Mouse (Mus musculus) MEL (cell line): Measurements from ENCODE around the gene Hcls1. TPM values are rescaled to one million over a fixed set of nuclear protein-coding genes. Genes with fewer than 3 reads are reported as not detected.

Experiments used
- DNase-seq: peaks from one replicate; pipeline ENCODE4 v3.0.0; 2011; ENCODE audit warnings: low read depth, low spot score
- H3K27ac ChIP-seq: 2 replicates; pipeline ENCODE4 v1.5.1; 2012; ENCODE audit warnings: low read depth, mild to moderate bottlenecking, control low read depth, low read length, moderate library complexity; ENCODE audit not compliant: control insufficient read depth
- H3K27me3 ChIP-seq, 2 experiments: fragments of 150-350 bp in 1 of 2; sonication (generic) in 1 of 2; 2 replicates each; pipeline ENCODE4 v1.6.1; 2012; ENCODE audit warnings: low read length in 2 of 2, mild to moderate bottlenecking in 2 of 2, improper control_type of control experiment in 1 of 2, moderate library complexity in 1 of 2; ENCODE audit not compliant: insufficient read depth in 2 of 2, control insufficient read depth in 1 of 2
- H3K36me3 ChIP-seq, 2 experiments: 2 replicates each; pipeline ENCODE4 v1.6.1; 2012 to 2014; ENCODE audit warnings: low read length in 2 of 2, improper control_type of control experiment in 1 of 2, inconsistent platforms in 1 of 2, mild to moderate bottlenecking in 1 of 2; ENCODE audit not compliant: insufficient read depth in 2 of 2, control insufficient read depth in 1 of 2
- H3K4me1 ChIP-seq, 2 experiments: fragments of 150-350 bp in 1 of 2; sonication (generic) in 1 of 2; 2 replicates each; pipeline ENCODE4 v1.6.1; 2012; ENCODE audit warnings: low read length in 2 of 2, improper control_type of control experiment in 1 of 2, mild to moderate bottlenecking in 1 of 2; ENCODE audit not compliant: insufficient read depth in 2 of 2, control insufficient read depth in 1 of 2
- H3K4me3 ChIP-seq, 2 experiments: fragments of 150-350 bp in 1 of 2; sonication (generic) in 1 of 2; 2 replicates each; pipeline ENCODE4 v1.5.1; 2012; ENCODE audit warnings: low read depth in 2 of 2, low read length in 2 of 2, mild to moderate bottlenecking in 2 of 2, moderate library complexity in 2 of 2, control low read depth in 1 of 2, improper control_type of control experiment in 1 of 2; ENCODE audit not compliant: control insufficient read depth in 1 of 2, insufficient read depth in 1 of 2
- H3K79me2 ChIP-seq: 2 replicates; pipeline ENCODE4 v1.6.1; 2012; ENCODE audit warnings: mild to moderate bottlenecking, low read length, moderate library complexity; ENCODE audit not compliant: control insufficient read depth, poor library complexity, insufficient read depth
- H3K9ac ChIP-seq: 2 replicates; pipeline ENCODE4 v1.6.1; 2012; ENCODE audit warnings: low read depth, mild to moderate bottlenecking, control low read depth, low read length, moderate library complexity; ENCODE audit not compliant: control insufficient read depth, poor library complexity, severe bottlenecking
- H3K9me3 ChIP-seq: fragments of 150-350 bp; sonication (generic); replicated peaks from 2 replicates; pipeline ENCODE4 v1.6.1; 2012; ENCODE audit warnings: mild to moderate bottlenecking, low read length, improper control_type of control experiment, moderate library complexity; ENCODE audit not compliant: insufficient read depth
- BHLHE40 ChIP-seq: IDR thresholded peaks from 2 replicates; pipeline ENCODE4 v1.6.1; 2012; ENCODE audit warnings: low read depth, mild to moderate bottlenecking, inconsistent platforms, low read length, improper control_type of control experiment, borderline replicate concordance
- CHD2 ChIP-seq: IDR thresholded peaks from 2 replicates; pipeline ENCODE4 v1.6.1; 2011; ENCODE audit warnings: low read length, improper control_type of control experiment
- E2F4 ChIP-seq: IDR thresholded peaks from 2 replicates; pipeline ENCODE4 v1.6.1; 2011; ENCODE audit warnings: low read depth, low read length, improper control_type of control experiment, borderline replicate concordance
- ELF1 ChIP-seq: IDR thresholded peaks from 2 replicates; pipeline ENCODE4 v1.6.1; 2014; ENCODE audit warnings: low read depth, mild to moderate bottlenecking, inconsistent platforms, low read length, improper control_type of control experiment, moderate library complexity
- GABPA ChIP-seq: IDR thresholded peaks from 2 replicates; pipeline ENCODE4 v1.6.1; 2012; ENCODE audit warnings: low read depth, mild to moderate bottlenecking, inconsistent platforms, low read length, improper control_type of control experiment, moderate library complexity
- GATA1 ChIP-seq: IDR thresholded peaks from 2 replicates; pipeline ENCODE4 v1.6.1; 2011; ENCODE audit warnings: low read depth, low read length, improper control_type of control experiment
- JUND ChIP-seq: IDR thresholded peaks from 2 replicates; pipeline ENCODE4 v1.6.1; 2011; ENCODE audit warnings: low read depth, mild to moderate bottlenecking, improper control_type of control experiment, low read length
- KAT2A ChIP-seq: conservative IDR thresholded peaks from 2 replicates; pipeline ENCODE4 v1.6.1; 2012; ENCODE audit warnings: low read depth, low read length, improper control_type of control experiment, inconsistent platforms
- MAFK ChIP-seq: IDR thresholded peaks from 2 replicates; pipeline ENCODE4 v1.6.1; 2011; ENCODE audit warnings: low read depth, mild to moderate bottlenecking, low read length, improper control_type of control experiment, borderline replicate concordance
- MAX ChIP-seq: IDR thresholded peaks from 2 replicates; pipeline ENCODE4 v1.6.1; 2011; ENCODE audit warnings: low read length, improper control_type of control experiment
- MAZ ChIP-seq: IDR thresholded peaks from 2 replicates; pipeline ENCODE4 v1.6.1; 2012; ENCODE audit warnings: low read depth, mild to moderate bottlenecking, inconsistent platforms, low read length, improper control_type of control experiment
- MEF2A ChIP-seq: IDR thresholded peaks from 2 replicates; pipeline ENCODE4 v1.6.1; 2014; ENCODE audit warnings: low read depth, mild to moderate bottlenecking, inconsistent platforms, low read length, improper control_type of control experiment; ENCODE audit not compliant: poor library complexity, insufficient replicate concordance, severe bottlenecking; ENCODE audit errors: extremely low read depth
- MYB ChIP-seq: IDR thresholded peaks from 2 replicates; pipeline ENCODE4 v1.6.1; 2011; ENCODE audit warnings: mild to moderate bottlenecking, low read depth, low read length, improper control_type of control experiment
- MYC ChIP-seq: IDR thresholded peaks from 2 replicates; pipeline ENCODE4 v1.6.1; 2011; ENCODE audit warnings: low read depth, mild to moderate bottlenecking, low read length, improper control_type of control experiment, moderate library complexity
- NRF1 ChIP-seq: IDR thresholded peaks from 2 replicates; pipeline ENCODE4 v1.6.1; 2014; ENCODE audit warnings: low read depth, mild to moderate bottlenecking, inconsistent platforms, low read length, improper control_type of control experiment, moderate library complexity; ENCODE audit not compliant: poor library complexity, insufficient read depth, severe bottlenecking
- POLR2A ChIP-seq, 2 experiments: IDR thresholded peaks; 2 replicates each; pipeline ENCODE4 v1.6.1; 2011 to 2012; ENCODE audit warnings: low read length in 2 of 2, mild to moderate bottlenecking in 2 of 2, control low read depth in 1 of 2, improper control_type of control experiment in 1 of 2, low read depth in 1 of 2, moderate library complexity in 1 of 2; ENCODE audit not compliant: control insufficient read depth in 1 of 2, insufficient read depth in 1 of 2, poor library complexity in 1 of 2
- POLR2AphosphoS5 ChIP-seq: IDR thresholded peaks from 2 replicates; pipeline ENCODE4 v1.6.1; 2012; ENCODE audit warnings: low read depth, borderline replicate concordance, mild to moderate bottlenecking, inconsistent platforms, low read length, moderate library complexity, mixed read lengths
- SIN3A ChIP-seq: IDR thresholded peaks from 2 replicates; pipeline ENCODE4 v1.6.1; 2012; ENCODE audit warnings: low read length, improper control_type of control experiment, inconsistent platforms
- TAL1 ChIP-seq: IDR thresholded peaks from 2 replicates; pipeline ENCODE4 v1.6.1; 2012; ENCODE audit warnings: mild to moderate bottlenecking, inconsistent platforms, low read length, moderate library complexity, mixed read lengths
- USF1 ChIP-seq: IDR thresholded peaks from 2 replicates; pipeline ENCODE4 v1.6.1; 2014; ENCODE audit warnings: low read depth, mild to moderate bottlenecking, inconsistent platforms, low read length, improper control_type of control experiment, moderate library complexity
- ZKSCAN1 ChIP-seq: IDR thresholded peaks from 2 replicates; pipeline ENCODE4 v1.6.1; 2012; ENCODE audit warnings: low read depth, mild to moderate bottlenecking, inconsistent platforms, low read length, improper control_type of control experiment, moderate library complexity
- ZMIZ1 ChIP-seq: IDR thresholded peaks from 2 replicates; pipeline ENCODE4 v1.6.1; 2012; ENCODE audit warnings: low read depth, mild to moderate bottlenecking, inconsistent platforms, low read length, improper control_type of control experiment, moderate library complexity
- ZNF384 ChIP-seq: IDR thresholded peaks from 2 replicates; pipeline ENCODE4 v1.6.1; 2012; ENCODE audit warnings: low read depth, mild to moderate bottlenecking, inconsistent platforms, low read length, improper control_type of control experiment
- polyA plus RNA-seq, 2 experiments: library from polyadenylated mRNA; stranded (reverse) in 1 of 2; unstranded in 1 of 2; fragments of >175 nt in 1 of 2; fragments of >200 nt in 1 of 2; gene quantifications; 2 replicates each; pipeline versions ENCODE4 v1.2.1 to v1.2.4; 2012; ENCODE audit warnings: low replicate concordance in 2 of 2, low read depth in 1 of 2; ENCODE audit not compliant: insufficient read length in 2 of 2, insufficient read depth in 1 of 2, missing spikeins in 1 of 2
- total RNA-seq: library from RNA; depleted of rRNA; stranded (reverse); fragments of 300-350 nt; gene quantifications from 2 replicates; pipeline ENCODE4 v1.2.3, GENCODE M21; 2012

The Hcls1 gene
- total and polyA plus RNA-seq, 3 experiments, result 57.4 to 91.4 TPM; not detected in 1

DNA sequence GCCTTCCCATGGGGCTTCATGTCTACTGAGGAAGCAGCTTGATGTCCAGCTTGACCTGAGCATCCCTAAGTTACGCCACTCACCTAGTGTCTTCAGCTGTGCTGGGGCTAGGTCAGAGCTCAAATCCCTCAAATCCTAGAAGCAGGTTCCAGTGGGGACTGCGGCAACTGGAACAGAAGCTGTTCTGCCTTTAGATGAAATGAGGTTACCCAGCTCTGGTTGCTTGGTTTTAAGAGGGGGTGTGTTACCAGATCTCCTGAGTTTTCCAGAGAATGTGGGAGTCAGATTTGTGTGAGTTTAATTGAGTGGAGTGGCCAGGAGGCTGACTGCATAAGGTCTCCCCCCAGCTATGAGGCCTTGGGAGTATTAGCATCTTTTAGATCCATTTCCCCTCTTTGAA, 44.3 kb downstream of the Hcls1 start:
- H3K27me3 ChIP-seq, result peaks cover 3% of the 10 kb centered on the region in 2 experiments; a peak in 3 of 4 replicates
- no peak overlapping the region for H3K27ac ChIP-seq
- no peak for DNase-seq
- H3K4me3 ChIP-seq, result no peak overlapping the region
- no peak overlapping the region for H3K9ac ChIP-seq
- no peaks in the 10 kb centered on the region for H3K36me3 ChIP-seq
- H3K9me3 ChIP-seq, result no peaks in the 10 kb centered on the region
- H3K4me1 ChIP-seq, result no peaks in the 10 kb centered on the region
- TF ChIP-seq POLR2A (IDR thresholded peaks at IDR 0.05; ENCODE audit: control insufficient read depth in 1 of 2, insufficient read depth in 1 of 2, low read depth in 1 of 2, low read length in 2 of 2, poor library complexity in 1 of 2) (no peak), GABPA (no peak), ZNF384 (no peak), KAT2A (no peak), MAX (no peak), E2F4 (no peak), ZMIZ1 (no peak)
- no peaks in the 10 kb centered on the region for H3K79me2 ChIP-seq

DNA sequence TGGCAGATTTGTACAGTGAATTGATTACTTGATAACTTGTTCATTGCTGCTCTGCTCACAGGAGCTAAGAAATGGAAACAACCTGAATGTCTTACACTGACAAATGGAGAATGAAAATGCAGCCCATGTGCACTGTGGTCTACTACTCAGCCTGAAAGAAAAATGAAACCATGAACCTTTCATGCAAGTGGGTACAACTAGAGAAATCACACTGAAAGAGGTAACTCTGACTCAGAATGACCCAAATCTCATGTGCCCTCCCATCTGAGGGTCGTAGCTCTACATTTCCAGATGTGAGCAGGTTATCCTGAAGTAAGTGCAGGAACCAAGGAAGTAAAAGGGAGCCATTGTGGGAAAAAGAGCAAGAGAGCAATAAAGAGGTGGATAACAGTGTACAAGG, 49.0 kb downstream of the Hcls1 start:
- Histone ChIP-seq H3K27ac (no peak overlapping the region), H3K4me3 (no peak overlapping the region), H3K79me2 (no peaks in the 10 kb centered on the region), H3K27me3 (peaks cover 0 to 3% of the 10 kb centered on the region in 2 experiments; a peak in 1 of 4 replicates), H3K36me3 (peaks cover 0 to 3% of the 10 kb centered on the region in 2 experiments; a peak in 2 of 4 replicates), H3K4me1 (peaks cover 2 to 6% of the 10 kb centered on the region in 2 experiments), H3K9ac (no peak overlapping the region)
- no peak for TF ChIP-seq E2F4
- TF ChIP-seq MAFK, result no peak
- no peak for TF ChIP-seq USF1
- no peak for TF ChIP-seq MEF2A
- no peak for TF ChIP-seq BHLHE40
- TF ChIP-seq MYB, result no peak
- TF ChIP-seq NRF1, result no peak
- no peak for TF ChIP-seq GABPA
- no peak for TF ChIP-seq SIN3A
- TF ChIP-seq GATA1, result no peak
- TF ChIP-seq ELF1, result no peak
- TF ChIP-seq POLR2AphosphoS5, result no peak
- no peak for TF ChIP-seq KAT2A
- no peak for TF ChIP-seq CHD2
- TF ChIP-seq ZKSCAN1, result no peak
- no peak for TF ChIP-seq TAL1
- no peak for TF ChIP-seq JUND
- no peak for TF ChIP-seq MYC
- TF ChIP-seq MAZ, result no peak
- TF ChIP-seq, all 39 proteins: peak for 0
- DNase-seq, result no peak
- H3K9me3 ChIP-seq, result no peaks in the 10 kb centered on the region
